Mouse (Mus musculus) C2C12 (cell line): Measurements from ENCODE around the gene Slc6a1. TPM values are rescaled to one million over a fixed set of nuclear protein-coding genes. Genes with fewer than 3 reads are reported as not detected.

Experiments
- H3K27me3 ChIP-seq: one replicate; pipeline ENCODE4 v1.6.1; 2011; ENCODE audit not compliant: control insufficient read depth, insufficient read depth, insufficient read length
- H3K36me3 ChIP-seq: one replicate; pipeline ENCODE4 v1.6.1; 2011; ENCODE audit not compliant: control insufficient read depth, insufficient read depth
- H3K4me3 ChIP-seq: one replicate; pipeline ENCODE4 v1.5.1; 2011; ENCODE audit warnings: mild to moderate bottlenecking, control low read depth; ENCODE audit not compliant: poor library complexity, insufficient read depth, severe bottlenecking
- H3K79me2 ChIP-seq: one replicate; pipeline ENCODE4 v1.6.1; 2011; ENCODE audit not compliant: control insufficient read depth, insufficient read depth
- H3K79me3 ChIP-seq: one replicate; pipeline ENCODE4 v1.6.1; 2011; ENCODE audit warnings: low read depth, control low read depth
- H3ac ChIP-seq: one replicate; pipeline ENCODE3; 2011; ENCODE audit warnings: low read depth; ENCODE audit not compliant: control insufficient read depth, insufficient read length
- CEBPB ChIP-seq: IDR thresholded peaks from one replicate; pipeline ENCODE4 v1.6.1; 2011; ENCODE audit warnings: low read depth, mild to moderate bottlenecking, control low read depth, moderate library complexity
- CTCF ChIP-seq: IDR thresholded peaks from one replicate; pipeline ENCODE4 v1.5.1; 2011; ENCODE audit not compliant: control insufficient read depth, insufficient read depth, insufficient read length
- FOSL1 ChIP-seq: IDR thresholded peaks from one replicate; pipeline ENCODE4 v1.8.0; 2011; ENCODE audit warnings: mild to moderate bottlenecking, low read length; ENCODE audit not compliant: poor library complexity, insufficient read depth, severe bottlenecking
- MAX ChIP-seq: IDR thresholded peaks from one replicate; pipeline ENCODE4 v1.6.1; 2011; ENCODE audit warnings: mild to moderate bottlenecking, control low read depth
- MYOD1 ChIP-seq: IDR thresholded peaks from one replicate; pipeline ENCODE4 v1.6.1; 2011; ENCODE audit warnings: low read depth; ENCODE audit not compliant: control insufficient read depth, insufficient read length
- MYOG ChIP-seq: IDR thresholded peaks from one replicate; pipeline ENCODE4 v1.6.1; 2011; ENCODE audit not compliant: control insufficient read depth, insufficient read length; ENCODE audit errors: extremely low read depth
- USF1 ChIP-seq: IDR thresholded peaks from one replicate; pipeline ENCODE4 v1.6.1; 2011; ENCODE audit warnings: low read depth, mild to moderate bottlenecking, control low read depth, moderate library complexity
- long read RNA-seq, 2 experiments: library from polyadenylated mRNA; unstranded; transcript quantifications; one replicate each; pipeline ENCODE4 v2.0.0; 2019 to 2020
- polyA plus RNA-seq: library from polyadenylated mRNA; unstranded; fragments of >200 nt; fragmentation: generic; extraction: Trizol; gene quantifications from one replicate; pipeline ENCODE4 v1.2.1, GENCODE M21; 2012; ENCODE audit warnings: missing spikeins

Gene Slc6a1
- not detected for polyA plus RNA-seq
- long read RNA-seq, experiment 1 = 0 reads
- long read RNA-seq, experiment 2 = 0 reads

DNA sequence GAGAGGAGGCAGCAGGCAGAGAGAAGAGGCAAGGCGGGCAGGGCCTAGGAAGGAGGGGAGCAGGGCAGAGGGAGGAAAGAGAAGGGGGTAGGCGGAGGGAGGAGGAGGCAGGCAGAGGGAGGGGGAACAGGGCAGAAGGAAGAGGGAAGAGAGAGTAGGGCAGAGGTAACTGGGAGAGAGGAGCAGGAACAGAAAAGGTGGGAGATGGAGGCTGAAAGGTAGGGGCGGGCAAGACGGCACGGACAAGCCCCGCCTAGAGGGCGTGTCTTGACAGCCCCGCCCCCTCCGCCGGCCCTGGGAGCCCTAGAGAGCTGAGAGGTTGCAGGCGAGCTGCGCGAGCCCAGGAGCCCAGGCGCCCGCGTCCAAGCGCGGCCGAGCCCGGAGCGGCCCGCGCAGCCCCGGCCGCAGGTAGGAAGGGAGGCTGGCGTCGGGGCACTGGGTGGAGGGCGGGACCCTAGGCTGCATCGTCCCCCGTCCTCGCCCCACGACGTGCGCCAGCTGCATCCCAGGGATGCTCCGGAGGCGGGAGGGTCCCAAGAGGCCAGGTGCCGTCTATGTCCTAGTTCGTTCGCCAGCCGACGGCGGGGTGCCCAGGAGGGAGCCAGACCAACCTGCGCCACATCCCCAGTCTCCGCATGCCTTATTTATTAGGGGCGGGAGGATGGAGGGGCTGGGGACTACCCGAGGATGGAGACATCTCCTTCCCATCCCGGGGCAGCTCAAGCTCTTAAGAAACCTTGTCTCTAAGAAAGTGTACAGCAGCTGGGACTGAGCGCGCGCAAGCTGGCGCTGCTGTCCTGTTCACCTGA is at the start of gene Slc6a1:
Gene Slc6a1 (plus strand): TSS at position 167 of the 809 bp plus-strand sequence.
- Histone ChIP-seq H3K4me3 (no peak within 1 kb of the TSS), H3K79me2 (no peaks in the 10 kb centered on the region), H3K79me3 (no peaks in the 10 kb centered on the region), H3K27me3 (peaks cover 91% of the 10 kb centered on the region), H3ac (no peak within 1 kb of the TSS), H3K36me3 (no peaks in the 10 kb centered on the region)
- TF ChIP-seq FOSL1 = no peak

DNA sequence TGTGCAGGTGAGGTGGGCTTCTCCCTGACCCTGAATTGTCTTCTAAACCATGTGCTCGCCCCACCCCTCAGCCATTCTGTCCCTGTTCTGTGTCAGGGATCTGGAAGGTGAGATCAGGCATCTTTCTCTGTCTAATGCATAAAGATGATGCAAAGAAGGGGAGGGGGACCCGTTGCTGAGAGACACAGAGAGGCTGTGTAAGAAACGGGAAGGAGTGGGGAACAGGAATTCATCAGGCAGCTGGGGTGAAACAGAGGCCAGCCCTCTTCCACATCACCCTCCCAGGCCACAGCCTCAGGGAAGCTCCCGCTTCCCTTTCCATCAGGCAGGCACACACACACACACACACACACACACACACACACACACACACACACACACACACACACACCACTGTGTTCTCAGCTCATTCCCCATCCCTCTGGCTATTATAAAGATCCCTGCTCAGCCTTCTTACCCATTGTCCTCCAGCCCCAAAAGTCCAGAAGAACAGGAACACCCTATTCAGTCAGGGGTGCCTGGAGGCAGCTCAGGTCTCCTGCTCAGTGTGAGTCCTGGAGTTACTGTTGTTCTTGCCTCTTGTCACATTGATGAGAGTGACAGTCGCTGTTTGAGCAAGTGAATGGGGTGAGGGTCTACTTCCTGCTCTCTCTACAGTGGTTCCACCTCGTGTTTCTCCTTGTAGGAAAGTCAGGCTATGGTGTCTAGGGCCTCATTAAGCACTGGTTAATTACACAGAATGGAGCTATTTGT is 43.4 kb upstream of the Slc6a1 start:
- H3ac ChIP-seq = no peak overlapping the region
- H3K27me3 ChIP-seq = peaks cover 67% of the 10 kb centered on the region
- H3K36me3 ChIP-seq = no peaks in the 10 kb centered on the region
- no peak overlapping the region for H3K4me3 ChIP-seq
- no peak for TF ChIP-seq USF1
- no peak for TF ChIP-seq MAX
- no peak for TF ChIP-seq CEBPB
- no peak for TF ChIP-seq CTCF
- no peak for TF ChIP-seq MYOG
- no peak for TF ChIP-seq FOSL1
- TF ChIP-seq MYOD1 = no peak
- no peaks in the 10 kb centered on the region for H3K79me2 ChIP-seq
- no peaks in the 10 kb centered on the region for H3K79me3 ChIP-seq

DNA sequence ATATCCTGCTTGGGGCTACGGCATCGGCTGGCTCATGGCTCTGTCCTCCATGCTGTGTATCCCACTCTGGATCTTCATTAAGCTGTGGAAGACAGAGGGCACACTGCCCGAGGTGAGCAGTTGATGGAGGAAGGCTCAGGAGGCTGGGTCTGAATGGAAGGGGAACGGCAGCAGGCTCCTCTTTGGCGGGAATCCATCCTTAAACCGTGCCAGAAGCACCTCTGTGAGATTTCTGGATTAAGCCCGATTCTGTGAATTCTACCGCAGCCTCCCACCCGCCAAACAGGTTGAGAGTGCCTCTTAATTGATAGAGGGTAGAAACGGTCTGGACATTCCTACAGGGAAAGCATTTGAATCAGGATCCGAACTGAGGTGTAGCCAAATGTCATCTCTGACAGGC is 36.8 kb upstream of the Slc6a1 start:
- no peaks in the 10 kb centered on the region for H3K36me3 ChIP-seq
- H3K27me3 ChIP-seq = peaks cover 72% of the 10 kb centered on the region
- no peak overlapping the region for H3K4me3 ChIP-seq
- H3K79me3 ChIP-seq = no peaks in the 10 kb centered on the region
- TF ChIP-seq CEBPB = no peak
- no peak for TF ChIP-seq MAX
- no peak for TF ChIP-seq MYOD1
- no peak for TF ChIP-seq USF1
- TF ChIP-seq CTCF = no peak
- TF ChIP-seq MYOG = no peak
- TF ChIP-seq FOSL1 = no peak
- H3K79me2 ChIP-seq = no peaks in the 10 kb centered on the region
- no peak overlapping the region for H3ac ChIP-seq

DNA sequence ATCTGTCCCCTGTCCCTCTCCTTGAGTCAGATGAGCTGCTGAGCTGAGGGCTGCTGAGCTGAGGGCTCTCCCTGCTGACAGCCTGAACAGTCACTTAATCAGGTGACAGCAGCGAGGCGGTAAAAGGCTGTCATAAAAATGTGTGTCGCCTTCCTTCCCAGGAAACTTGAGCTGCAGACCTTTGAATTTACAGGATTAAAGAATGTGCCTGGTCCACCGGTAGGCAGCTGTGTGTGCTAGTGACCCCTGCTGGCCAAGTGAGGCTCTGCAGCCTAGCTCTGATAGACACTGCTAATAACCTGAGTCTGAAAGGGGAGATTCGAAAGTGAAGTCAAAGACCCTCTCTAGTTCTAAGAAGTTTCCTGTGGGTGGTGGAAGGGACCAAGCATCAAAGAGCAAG is 32.1 kb upstream of the Slc6a1 start:
- Histone ChIP-seq H3K4me3 (no peak overlapping the region), H3K79me2 (no peaks in the 10 kb centered on the region), H3ac (no peak overlapping the region), H3K27me3 (peaks cover 46% of the 10 kb centered on the region), H3K36me3 (no peaks in the 10 kb centered on the region), H3K79me3 (no peaks in the 10 kb centered on the region)
- TF ChIP-seq MYOG = no peak
- peak; percentile 77 for TF ChIP-seq CTCF
- TF ChIP-seq FOSL1 = no peak

DNA sequence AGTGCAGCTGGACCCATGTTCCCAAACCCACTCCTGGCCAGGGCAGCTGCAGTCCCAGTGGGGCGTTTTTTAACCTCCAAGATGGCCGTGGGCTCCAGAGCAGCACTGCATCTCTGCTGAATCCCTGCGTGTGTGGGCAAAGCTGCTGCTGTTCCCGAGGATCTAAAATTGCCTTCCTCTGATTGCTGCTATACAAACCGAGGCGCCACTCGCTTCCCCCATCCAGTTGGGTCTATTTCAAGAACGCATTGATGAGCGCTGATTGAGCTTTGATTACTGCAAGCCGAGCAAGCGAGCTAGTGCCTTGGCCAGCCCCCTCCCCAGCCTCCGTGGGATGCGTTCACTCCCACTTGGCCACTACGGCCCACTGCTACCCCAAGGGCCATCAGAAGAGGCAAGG is 27.5 kb upstream of the Slc6a1 start:
- TF ChIP-seq MYOD1 = no peak
- TF ChIP-seq CTCF = no peak
- no peak for TF ChIP-seq MYOG
- TF ChIP-seq USF1 = no peak
- TF ChIP-seq MAX = no peak
- TF ChIP-seq FOSL1 = no peak
- no peak for TF ChIP-seq CEBPB
- H3K27me3 ChIP-seq = peaks cover 13% of the 10 kb centered on the region
- H3K36me3 ChIP-seq = no peaks in the 10 kb centered on the region

More for the DNA sequence above, 27.5 kb upstream of the Slc6a1 start:
- H3K79me3 ChIP-seq = no peaks in the 10 kb centered on the region
- H3ac ChIP-seq = no peak overlapping the region
- no peak overlapping the region for H3K4me3 ChIP-seq
- no peaks in the 10 kb centered on the region for H3K79me2 ChIP-seq
